Mouse (Mus musculus) neural tube, embryonic 15.5 days (tissue): ENCODE results near the gene Fgfr2. TPM values are rescaled to one million over a fixed set of nuclear protein-coding genes. Genes with fewer than 3 reads are reported as not detected.

ENCODE experiments used
- ATAC-seq: fragments of 200-750 bp; cut with Nextera tagmentation; 2 replicates; pipeline ENCODE4 v1.8.0; 2017; ENCODE audit warnings: mild to moderate bottlenecking, moderate TSS enrichment, moderate library complexity; ENCODE audit not compliant: low FRiP score
- H3K27ac ChIP-seq: fragments of 300-500 bp; sonication (generic); replicated peaks from 2 replicates; pipeline ENCODE4 v1.5.1; 2015; ENCODE audit warnings: mild to moderate bottlenecking, inconsistent platforms
- H3K27me3 ChIP-seq: fragments of 300-500 bp; sonication (generic); replicated peaks from 2 replicates; pipeline ENCODE4 v1.6.1; 2015; ENCODE audit warnings: inconsistent platforms
- H3K36me3 ChIP-seq: fragments of 300-500 bp; sonication (generic); 2 replicates; pipeline ENCODE4 v1.6.1; 2015; ENCODE audit warnings: inconsistent platforms
- H3K4me1 ChIP-seq: fragments of 300-500 bp; sonication (generic); 2 replicates; pipeline ENCODE4 v1.6.1; 2015; ENCODE audit warnings: inconsistent platforms
- H3K4me2 ChIP-seq: fragments of 300-500 bp; sonication (generic); 2 replicates; pipeline ENCODE4 v1.6.1; 2015; ENCODE audit warnings: inconsistent platforms, mild to moderate bottlenecking, moderate library complexity
- H3K4me3 ChIP-seq: fragments of 300-500 bp; sonication (generic); replicated peaks from 2 replicates; pipeline ENCODE4 v1.5.1; 2015; ENCODE audit warnings: mild to moderate bottlenecking, inconsistent platforms
- H3K9ac ChIP-seq: fragments of 300-500 bp; sonication (generic); replicated peaks from 2 replicates; pipeline ENCODE4 v1.6.1; 2015; ENCODE audit warnings: mild to moderate bottlenecking, inconsistent platforms
- H3K9me3 ChIP-seq: fragments of 300-500 bp; sonication (generic); replicated peaks from 2 replicates; pipeline ENCODE4 v1.6.1; 2016; ENCODE audit warnings: inconsistent platforms
- WGBS: fragments of 180-500 bp; shearing (Covaris S2); methylation state at CpG from one replicate; pipeline ENCODE4 v1.1.7; 2015; ENCODE audit warnings: mixed read lengths; 5-methylcytosine and 5-hydroxymethylcytosine counted together
- polyA plus RNA-seq: library from polyadenylated mRNA; unstranded; fragments of >200 nt; fragmentation: Nextera tagmentation; extraction: Ambion mirVana; gene quantifications from 2 replicates; pipeline ENCODE4 v1.2.1, GENCODE M21; 2015

The Fgfr2 gene
- polyA plus RNA-seq, 1 experiment from 2014 or later = 21.2 TPM

- peaks cover 36% of the 10 kb centered on the region for H3K4me1 ChIP-seq
- WGBS = 1% methylated on average over 52 of the region's 52 CpGs
- no peaks in the 10 kb centered on the region for H3K9me3 ChIP-seq
- no peak within 1 kb of the TSS for H3K27ac ChIP-seq
- H3K9ac ChIP-seq = peak within 1 kb of the TSS; percentile 40; the same call in 1 of the 2 replicates
- peak within 1 kb of the TSS; percentile 39 for H3K4me3 ChIP-seq
- H3K27me3 ChIP-seq = peaks cover 78% of the 10 kb centered on the region
- no peaks in the 10 kb centered on the region for H3K36me3 ChIP-seq
- H3K4me2 ChIP-seq = peak within 1 kb of the TSS; percentile 77
- no peak for ATAC-seq
Measured at GRCm38 (mm10) chr7:132599071-132599975, 523.8 kb downstream of the Fgfr2 start, which contains the start of gene Nkx1-2. Gene Nkx1-2 (minus strand): TSS chr7:132599637.

GRCm38 (mm10) chr7:132597251-132598041 lies 525.7 kb downstream of the Fgfr2 start:
- Histone ChIP-seq H3K9ac (peak overlapping the region; percentile 40), H3K36me3 (no peaks in the 10 kb centered on the region), H3K9me3 (no peaks in the 10 kb centered on the region), H3K27ac (no peak overlapping the region), H3K4me1 (peaks cover 36% of the 10 kb centered on the region), H3K27me3 (peaks cover 73% of the 10 kb centered on the region), H3K4me3 (peak overlapping the region; percentile 47), H3K4me2 (peak overlapping the region; percentile 96)
- under 1% methylated on average over 51 of the region's 60 CpGs for WGBS
- ATAC-seq = 0 out of 2 replicates have a peak, but pooled peaks have one; percentile 38

- Histone ChIP-seq H3K9ac (0 out of 2 replicates have a peak overlapping the region, but pooled peaks have one; percentile 40), H3K36me3 (no peaks in the 10 kb centered on the region), H3K27ac (no peak overlapping the region), H3K4me1 (peaks cover 36% of the 10 kb centered on the region), H3K9me3 (no peaks in the 10 kb centered on the region), H3K4me3 (peak overlapping the region; percentile 47), H3K27me3 (peaks cover 66% of the 10 kb centered on the region), H3K4me2 (peak overlapping the region; percentile 96)
- WGBS = 8% methylated on average over 26 of the region's 26 CpGs
- 0 out of 2 replicates have a peak, but pooled peaks have one; percentile 21 for ATAC-seq
Measured at GRCm38 (mm10) chr7:132596557-132597250, 526.4 kb downstream of the Fgfr2 start.

- WGBS = 88% methylated on average over 3 of the region's 3 CpGs
- Histone ChIP-seq H3K36me3 (no peaks in the 10 kb centered on the region), H3K9me3 (no peaks in the 10 kb centered on the region), H3K9ac (no peak overlapping the region), H3K4me1 (peaks cover 36% of the 10 kb centered on the region), H3K27me3 (peaks cover 57% of the 10 kb centered on the region), H3K4me3 (no peak overlapping the region), H3K4me2 (no peak overlapping the region), H3K27ac (no peak overlapping the region)
- ATAC-seq = no peak
Measured at GRCm38 (mm10) chr7:132595787-132596186, 527.4 kb downstream of the Fgfr2 start.

GRCm38 (mm10) chr7:132594325-132594724 lies 528.8 kb downstream of the Fgfr2 start:
- peaks cover 44% of the 10 kb centered on the region for H3K27me3 ChIP-seq
- no peak overlapping the region for H3K9ac ChIP-seq
- 85% methylated on average over 2 of the region's 2 CpGs for WGBS
- no peaks in the 10 kb centered on the region for H3K9me3 ChIP-seq
- H3K4me1 ChIP-seq = peaks cover 26% of the 10 kb centered on the region
- no peak overlapping the region for H3K4me2 ChIP-seq
- no peak overlapping the region for H3K27ac ChIP-seq
- ATAC-seq = no peak
- H3K36me3 ChIP-seq = no peaks in the 10 kb centered on the region
- H3K4me3 ChIP-seq = no peak overlapping the region

GRCm38 (mm10) chr7:132593762-132594161 lies 529.4 kb downstream of the Fgfr2 start:
- Histone ChIP-seq H3K4me2 (no peak overlapping the region), H3K36me3 (no peaks in the 10 kb centered on the region), H3K4me1 (peaks cover 21% of the 10 kb centered on the region), H3K27ac (no peak overlapping the region), H3K9me3 (no peaks in the 10 kb centered on the region), H3K9ac (no peak overlapping the region), H3K4me3 (no peak overlapping the region), H3K27me3 (peaks cover 38% of the 10 kb centered on the region)
- WGBS = 53% methylated on average over 2 of the region's 2 CpGs
- ATAC-seq = no peak

- no peaks in the 10 kb centered on the region for H3K9me3 ChIP-seq
- no peak overlapping the region for H3K27ac ChIP-seq
- H3K9ac ChIP-seq = no peak overlapping the region
- H3K4me3 ChIP-seq = no peak overlapping the region
- 73% methylated on average over 5 of the region's 5 CpGs for WGBS
- no peak for ATAC-seq
- no peaks in the 10 kb centered on the region for H3K4me1 ChIP-seq
- H3K36me3 ChIP-seq = no peaks in the 10 kb centered on the region
- H3K27me3 ChIP-seq = no peaks in the 10 kb centered on the region
- H3K4me2 ChIP-seq = no peak overlapping the region
Measured at GRCm38 (mm10) chr7:132589610-132590009, 533.5 kb downstream of the Fgfr2 start.

GRCm38 (mm10) chr7:132587167-132587566 lies 536.0 kb downstream of the Fgfr2 start:
- Histone ChIP-seq H3K9ac (no peak overlapping the region), H3K4me1 (no peaks in the 10 kb centered on the region), H3K36me3 (no peaks in the 10 kb centered on the region), H3K4me3 (no peak overlapping the region), H3K4me2 (no peak overlapping the region), H3K27me3 (no peaks in the 10 kb centered on the region), H3K27ac (no peak overlapping the region), H3K9me3 (no peaks in the 10 kb centered on the region)
- ATAC-seq = no peak
- WGBS = 70% methylated on average over 5 of the region's 5 CpGs

GRCm38 (mm10) chr7:132585695-132586491 lies 537.3 kb downstream of the Fgfr2 start:
- H3K4me1 ChIP-seq = no peaks in the 10 kb centered on the region
- no peak overlapping the region for H3K9ac ChIP-seq
- H3K27me3 ChIP-seq = no peaks in the 10 kb centered on the region
- H3K4me3 ChIP-seq = no peak overlapping the region
- no peaks in the 10 kb centered on the region for H3K36me3 ChIP-seq
- 67% methylated on average over 3 of the region's 3 CpGs for WGBS
- no peak overlapping the region for H3K27ac ChIP-seq
- no peak overlapping the region for H3K4me2 ChIP-seq
- no peaks in the 10 kb centered on the region for H3K9me3 ChIP-seq
- ATAC-seq = no peak

GRCm38 (mm10) chr7:132581441-132581840 lies 541.7 kb downstream of the Fgfr2 start:
- Histone ChIP-seq H3K4me3 (no peak overlapping the region), H3K27ac (no peak overlapping the region), H3K9me3 (no peaks in the 10 kb centered on the region), H3K27me3 (0 out of 2 replicates have a peak, but pooled peaks cover 3% of the 10 kb centered on the region), H3K9ac (no peak overlapping the region), H3K4me1 (peaks cover 3% of the 10 kb centered on the region), H3K36me3 (no peaks in the 10 kb centered on the region), H3K4me2 (no peak overlapping the region)
- no peak for ATAC-seq
- 91% methylated on average over 2 of the region's 2 CpGs for WGBS
